Mouse (Mus musculus) mouse trophoblast stem cell (cell line): ENCODE data around the gene Klhl33.
"Not testable (repeated sequence)": the region's sequence is repeated elsewhere in the genome, so short reads cannot be mapped to it uniquely, and the experiment has no call there.

Experiments used
- in situ Hi-C, 2 experiments: fragments of 300-500 bp; cut with MseI, MboI; formaldehyde crosslinking; loops; 2 replicates in 1 of 2; 3 replicates in 1 of 2; pipeline ENCODE4 v1.15.1; 2025

Gene Klhl33

DNA sequence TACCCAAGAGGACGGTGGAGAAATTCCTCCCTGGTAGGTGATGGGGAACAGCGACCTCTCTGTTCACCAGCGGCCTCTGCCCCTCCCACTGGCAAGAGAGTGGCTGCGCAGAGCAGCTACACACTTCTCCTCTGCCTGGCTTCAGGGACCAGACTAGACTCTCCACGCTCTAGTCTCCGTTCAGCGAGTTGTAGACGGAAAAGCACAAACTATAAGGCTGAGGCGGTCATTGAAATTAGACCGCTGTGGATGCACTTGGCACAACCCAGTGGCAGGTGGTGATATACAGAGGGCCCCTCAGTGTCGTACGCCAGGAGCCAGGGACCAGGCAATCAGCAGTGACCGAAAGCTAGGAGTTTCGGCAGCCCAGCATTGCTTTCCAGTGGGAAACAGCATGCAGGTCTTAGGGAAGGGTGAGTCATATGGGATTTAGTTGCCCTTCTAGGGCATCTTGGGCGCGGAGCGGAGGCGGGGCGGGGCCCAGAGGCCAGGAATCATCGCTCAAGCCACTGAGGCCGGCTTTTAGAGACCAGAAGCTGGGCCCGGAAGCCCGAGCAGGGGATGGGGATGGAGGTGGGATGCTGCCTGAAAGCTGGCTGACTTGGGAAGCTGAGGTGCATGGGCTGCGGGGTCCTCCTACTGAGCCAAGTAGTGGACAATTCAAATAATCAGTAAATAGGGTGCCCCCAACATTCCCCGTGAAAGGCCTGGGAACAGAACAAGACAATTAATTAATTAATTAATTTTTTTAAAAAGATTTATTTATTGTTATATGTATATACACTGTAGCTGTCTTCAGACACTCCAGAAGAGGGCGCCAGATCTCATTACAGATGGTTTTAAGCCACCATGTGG lies 6.9 kb upstream of the Klhl33 start:
- in situ Hi-C loops: no loop called here

- in situ Hi-C loops: not testable (repeated sequence)
These were observed 685 bp upstream of the Klhl33 start for GRCm38 (mm10) chr14:50897992-50898391.

GRCm38 (mm10) chr14:50896747-50897373 lies 447 bp downstream of the Klhl33 start:
- in situ Hi-C loops: no loop called here

DNA sequence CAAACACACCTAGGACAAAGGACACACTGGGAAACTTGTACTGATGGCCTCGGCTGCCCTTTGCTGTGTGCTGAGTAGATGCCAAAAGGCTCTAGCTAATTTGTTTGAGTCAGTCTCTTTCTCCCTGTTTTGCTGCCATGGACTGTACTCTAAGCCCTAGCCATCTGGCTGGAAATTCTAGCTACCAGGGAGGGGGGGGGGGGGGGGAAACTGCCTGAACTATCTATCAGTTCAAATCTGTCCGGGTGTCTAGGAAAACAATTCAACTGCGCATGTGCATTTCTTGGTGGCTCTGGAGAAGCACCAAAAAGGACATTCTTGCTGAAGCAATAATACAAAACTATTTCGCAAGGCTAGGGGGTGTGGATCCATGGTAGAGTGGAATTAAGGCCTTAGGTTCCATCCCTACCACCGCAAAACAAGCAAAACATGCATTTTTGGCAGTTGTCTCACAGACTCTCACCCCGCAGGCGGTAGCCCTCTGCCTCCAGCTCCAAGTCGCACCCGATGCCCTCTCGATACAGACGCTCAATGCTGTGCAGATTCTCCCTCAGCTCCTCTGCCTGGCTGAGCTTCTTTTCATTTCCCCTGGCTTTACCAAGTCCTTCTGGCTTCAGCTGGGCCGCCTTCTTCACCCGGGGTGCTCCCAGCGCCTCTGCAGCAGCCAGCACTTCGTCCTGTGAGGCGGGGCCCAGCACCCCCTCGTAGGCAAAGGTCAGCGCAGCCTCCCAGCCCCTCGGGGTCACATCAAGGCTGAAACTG lies 1.1 kb downstream of the Klhl33 start:
- in situ Hi-C loops: no loop called here

DNA sequence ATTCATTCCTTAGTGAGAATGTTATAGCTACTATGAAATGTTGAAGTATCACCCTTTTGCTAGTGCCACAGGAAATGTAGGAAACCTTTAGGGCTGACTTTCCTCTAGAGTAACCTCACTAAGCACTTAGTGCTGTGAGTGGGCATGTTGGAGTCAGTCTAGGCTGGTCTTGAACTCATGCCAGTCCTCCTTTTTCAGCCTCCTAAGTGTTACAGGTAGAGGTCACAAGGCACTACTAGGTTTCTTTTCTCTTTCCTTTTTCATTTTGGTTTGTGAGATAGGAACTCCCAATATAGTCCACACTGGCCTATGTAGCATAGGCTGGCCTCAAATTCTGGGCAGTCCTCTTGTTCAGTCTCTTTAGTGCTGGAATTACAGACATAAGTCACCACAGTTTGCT lies 1.9 kb downstream of the Klhl33 start:
- in situ Hi-C loops: no loop called here

DNA sequence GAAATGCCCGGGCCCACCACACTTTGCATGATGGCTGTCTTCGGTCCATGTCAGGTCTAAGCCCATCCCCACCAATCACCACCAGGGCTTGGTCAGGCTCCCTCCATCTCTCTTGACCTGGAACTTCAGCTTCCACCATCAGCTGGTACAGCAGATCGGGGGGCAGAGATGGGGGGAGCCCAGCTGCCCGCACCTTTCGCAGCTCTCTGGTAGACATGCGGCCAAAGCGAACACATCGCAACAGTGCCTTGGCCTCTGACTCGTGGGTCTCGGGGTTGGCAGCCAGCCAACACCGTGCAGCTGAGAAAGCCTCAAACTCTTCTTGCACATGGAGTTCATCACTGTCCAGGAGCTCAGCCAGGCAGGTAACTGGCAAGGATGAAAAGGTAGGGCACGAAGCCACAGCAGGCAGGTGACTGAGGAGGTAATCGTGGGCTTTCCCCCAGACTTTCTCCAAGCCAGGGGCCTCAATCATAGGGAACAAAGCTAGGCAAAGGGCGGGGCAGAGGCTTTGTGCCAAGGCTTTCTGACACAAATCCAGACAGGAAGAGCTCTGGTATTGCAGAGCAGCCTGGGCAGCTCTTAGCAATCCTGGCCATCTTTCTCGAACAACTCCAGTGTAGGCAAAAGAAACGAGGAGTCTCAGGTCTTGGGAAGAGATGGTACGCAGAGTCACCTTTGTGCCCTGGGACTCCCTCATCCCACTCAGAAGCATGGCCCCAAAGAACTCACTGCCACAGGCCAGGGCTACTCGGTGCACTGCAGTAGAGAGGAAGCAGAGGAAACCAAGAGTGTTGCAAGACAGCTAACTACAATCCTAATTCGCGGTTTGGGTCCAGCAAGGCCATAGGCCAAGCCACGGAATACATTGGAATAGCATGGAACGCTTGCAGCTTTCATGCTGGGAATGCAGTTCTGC lies 4.5 kb downstream of the Klhl33 start:
- in situ Hi-C loops: no loop called here

- in situ Hi-C loops: no loop called here
These were observed 5.2 kb downstream of the Klhl33 start for GRCm38 (mm10) chr14:50892091-50892490.

- in situ Hi-C loops: no loop called here
These were observed 5.7 kb downstream of the Klhl33 start for GRCm38 (mm10) chr14:50891621-50892020.

DNA sequence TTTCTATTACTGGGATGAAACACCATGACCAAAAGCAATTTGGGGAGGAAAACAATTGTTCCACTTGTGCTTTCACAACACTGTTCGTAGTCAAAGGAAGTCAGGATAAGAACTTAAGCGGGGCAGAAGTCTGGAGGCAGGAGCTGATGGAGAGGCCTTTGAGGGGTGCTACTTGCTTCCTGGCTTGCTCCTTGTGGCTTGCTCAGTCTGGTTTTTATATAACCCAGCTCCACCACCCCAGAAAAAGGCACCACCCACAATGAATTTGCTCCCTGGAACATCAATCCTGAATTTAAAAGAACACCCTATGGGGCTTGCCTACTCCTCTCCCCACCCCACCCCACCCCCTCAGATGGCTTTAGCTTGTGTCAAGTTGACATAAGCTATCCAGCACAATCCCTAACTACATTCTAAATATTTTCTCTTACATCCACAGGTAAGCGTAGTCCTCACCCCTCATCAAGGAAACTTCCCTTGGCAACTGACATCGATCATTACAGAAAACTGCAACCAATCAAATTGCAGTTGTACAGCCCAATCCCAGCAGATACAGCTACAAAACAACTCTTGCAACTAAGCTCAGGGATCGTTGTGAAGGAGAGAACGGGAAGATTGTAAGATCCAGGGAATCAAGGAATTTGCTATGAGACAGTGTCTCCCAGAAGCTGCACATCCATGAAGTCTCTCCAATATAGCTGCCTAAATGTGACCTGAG lies 20.9 kb downstream of the Klhl33 start:
- in situ Hi-C loops: no loop called here

- in situ Hi-C loops: no loop called here
These were observed 21.6 kb downstream of the Klhl33 start for GRCm38 (mm10) chr14:50875591-50876230.

- in situ Hi-C loops: no loop called here
These were observed 22.1 kb downstream of the Klhl33 start for GRCm38 (mm10) chr14:50875175-50875574.

DNA sequence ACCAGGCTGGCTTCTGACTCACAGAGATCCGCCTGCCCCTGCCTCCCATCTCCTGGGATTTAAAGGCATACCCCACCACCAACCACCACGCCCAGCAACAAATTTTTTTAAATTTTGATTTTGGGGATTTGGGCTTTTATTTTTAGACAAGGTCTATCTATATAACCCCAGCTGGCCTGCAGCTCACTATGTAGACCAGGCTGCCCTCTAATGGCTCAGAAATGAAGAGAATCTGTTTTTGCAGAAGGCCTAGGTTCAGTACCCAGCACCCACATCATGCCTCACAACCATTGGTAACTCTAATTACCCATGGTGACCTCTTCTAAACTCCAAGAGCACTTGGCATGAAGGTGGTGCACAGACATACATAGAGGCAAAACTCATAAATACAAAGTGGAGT lies 26.0 kb downstream of the Klhl33 start:
- in situ Hi-C loops: no loop called here

DNA sequence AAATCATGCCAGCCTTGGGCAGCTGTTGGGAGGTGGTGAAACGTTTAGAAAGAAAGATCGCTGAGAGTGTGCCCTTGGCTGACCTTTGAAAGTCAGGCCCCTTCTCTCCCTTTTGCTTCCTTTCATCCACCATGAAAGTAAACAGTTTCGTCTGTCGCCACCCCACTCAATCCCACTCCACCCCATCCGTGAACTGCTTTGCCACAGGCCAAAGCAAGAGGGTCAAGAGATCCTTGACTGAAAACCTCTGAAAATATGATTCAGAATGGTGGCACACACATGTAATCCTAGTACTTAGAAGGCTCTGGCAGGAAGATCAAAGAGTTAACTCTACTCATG lies 26.5 kb downstream of the Klhl33 start:
- in situ Hi-C loops: no loop called here

DNA sequence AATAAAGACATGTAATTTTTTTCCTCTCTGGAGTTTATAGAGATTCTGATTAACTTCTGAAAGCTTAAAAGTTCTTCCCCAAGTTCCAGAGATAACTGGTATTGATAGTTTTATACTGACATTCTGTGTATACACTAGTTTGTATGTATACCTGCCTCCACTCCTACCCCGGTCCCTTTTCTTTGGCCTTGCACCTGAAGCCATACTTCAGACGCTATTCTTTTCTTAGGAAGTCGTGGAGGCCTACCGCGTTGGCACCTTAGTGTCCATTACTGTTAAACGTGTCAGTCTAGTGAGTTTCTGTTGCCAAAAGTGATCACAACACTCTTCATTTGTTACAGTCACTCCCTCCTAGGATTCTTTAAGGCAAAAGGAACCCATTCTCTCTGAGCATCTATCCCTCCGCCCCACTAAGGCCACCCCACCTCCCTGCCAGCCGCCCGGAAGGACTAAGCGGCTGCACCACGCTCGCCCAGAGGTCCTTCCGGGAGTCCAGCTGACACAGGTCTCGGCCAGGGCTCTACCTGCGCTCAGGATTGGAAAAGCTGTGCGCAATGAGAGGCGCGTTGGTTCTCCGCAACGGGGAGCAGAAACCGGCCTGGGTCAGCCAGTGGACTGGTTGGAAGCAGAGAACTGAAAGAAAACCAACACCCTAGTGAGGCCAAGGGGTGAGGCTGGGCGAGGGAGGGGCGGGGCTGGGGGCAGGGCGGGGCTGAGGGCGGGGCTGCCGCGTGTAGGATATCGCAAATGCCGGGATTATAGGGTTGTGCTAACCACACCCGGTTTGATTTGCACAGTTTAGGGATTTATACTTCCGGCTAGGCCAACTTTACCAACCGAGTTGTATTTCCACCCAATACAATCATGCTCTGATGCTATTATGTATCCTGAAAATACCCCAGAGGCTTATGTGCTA lies 27.2 kb downstream of the Klhl33 start, which contains the start of gene Tep1:
TSS of gene Tep1 (minus strand) at position 672 of the 916 bp plus-strand sequence.
- in situ Hi-C loops: no loop called here

DNA sequence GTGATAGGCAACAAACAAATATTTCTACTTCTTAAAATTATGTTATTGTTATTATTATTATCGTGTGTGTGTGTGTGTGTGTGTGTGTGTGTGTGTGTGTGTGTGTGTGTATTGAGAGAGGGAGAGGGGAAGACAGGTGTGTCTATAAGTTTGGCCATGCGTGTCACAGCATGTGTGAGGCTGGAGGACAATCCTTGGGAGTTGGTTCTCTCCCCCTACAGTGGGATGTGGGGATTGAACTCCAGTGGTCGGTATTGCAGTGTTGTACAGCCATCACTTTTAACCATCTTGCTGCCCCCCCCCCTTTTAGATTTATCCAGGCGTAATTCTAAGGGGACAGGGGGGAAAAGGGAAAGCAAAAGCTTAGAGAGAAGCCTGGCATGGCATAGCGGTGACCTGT lies 28.7 kb downstream of the Klhl33 start:
- in situ Hi-C loops: no loop called here

DNA sequence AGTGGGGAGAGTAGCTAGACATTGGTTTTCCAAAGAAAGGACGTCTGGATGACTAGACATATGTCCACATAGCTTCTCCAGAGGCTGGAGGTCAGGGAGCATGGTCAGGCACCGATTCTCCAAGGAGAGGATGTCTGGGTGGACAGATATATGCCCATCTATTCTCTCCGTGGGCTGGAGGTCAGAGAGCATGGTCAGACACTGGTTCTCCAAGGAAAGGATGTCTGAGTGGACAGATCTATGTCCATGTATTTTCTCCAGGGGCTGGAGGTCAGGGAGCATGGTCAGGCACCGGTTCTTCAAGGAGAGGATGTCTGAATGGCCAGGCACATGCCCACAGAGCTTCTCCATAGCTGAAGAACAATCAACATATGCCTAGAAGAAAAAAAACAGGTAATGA lies 29.1 kb downstream of the Klhl33 start:
- in situ Hi-C loops: no loop called here

GRCm38 (mm10) chr14:50866966-50867365 lies 30.3 kb downstream of the Klhl33 start:
- in situ Hi-C loops: no loop called here

DNA sequence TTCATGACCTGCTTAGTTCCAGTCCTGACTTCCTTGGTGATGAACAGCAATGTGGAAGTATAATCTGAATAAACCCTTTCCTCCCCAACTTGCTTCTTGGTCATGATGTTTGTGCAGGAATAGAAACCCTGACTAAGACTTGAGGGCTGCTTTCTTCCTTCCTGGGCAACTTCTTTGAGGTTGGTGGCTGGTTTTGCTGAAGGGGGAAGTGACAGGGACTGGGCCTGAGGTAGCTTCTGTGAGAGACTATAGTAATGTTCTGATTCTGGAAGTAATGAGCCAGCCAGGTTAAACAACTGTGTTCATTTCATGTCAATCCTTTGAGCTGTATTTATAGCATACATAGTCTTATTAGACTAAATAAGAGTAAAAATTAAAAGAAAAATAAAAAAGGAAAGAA lies 32.3 kb downstream of the Klhl33 start:
- in situ Hi-C loops: not testable (repeated sequence)

- in situ Hi-C loops: no loop called here
These were observed 34.7 kb downstream of the Klhl33 start for GRCm38 (mm10) chr14:50862641-50863040.
